Mouse (Mus musculus) cerebral cortex, adult 2 months (tissue): ENCODE measurements around the gene Letmd1.

Experiments used
- WGBS: fragments of 180-500 bp; shearing (Covaris S2); methylation state at CpG from one replicate; pipeline ENCODE4 v1.1.7; 2018; 5-methylcytosine and 5-hydroxymethylcytosine counted together

Letmd1 gene

GRCm38 (mm10) chr15:100499506-100499905, 30.7 kb downstream of the Letmd1 start:
- WGBS: 90% methylated on average over 8 of the region's 8 CpGs

DNA sequence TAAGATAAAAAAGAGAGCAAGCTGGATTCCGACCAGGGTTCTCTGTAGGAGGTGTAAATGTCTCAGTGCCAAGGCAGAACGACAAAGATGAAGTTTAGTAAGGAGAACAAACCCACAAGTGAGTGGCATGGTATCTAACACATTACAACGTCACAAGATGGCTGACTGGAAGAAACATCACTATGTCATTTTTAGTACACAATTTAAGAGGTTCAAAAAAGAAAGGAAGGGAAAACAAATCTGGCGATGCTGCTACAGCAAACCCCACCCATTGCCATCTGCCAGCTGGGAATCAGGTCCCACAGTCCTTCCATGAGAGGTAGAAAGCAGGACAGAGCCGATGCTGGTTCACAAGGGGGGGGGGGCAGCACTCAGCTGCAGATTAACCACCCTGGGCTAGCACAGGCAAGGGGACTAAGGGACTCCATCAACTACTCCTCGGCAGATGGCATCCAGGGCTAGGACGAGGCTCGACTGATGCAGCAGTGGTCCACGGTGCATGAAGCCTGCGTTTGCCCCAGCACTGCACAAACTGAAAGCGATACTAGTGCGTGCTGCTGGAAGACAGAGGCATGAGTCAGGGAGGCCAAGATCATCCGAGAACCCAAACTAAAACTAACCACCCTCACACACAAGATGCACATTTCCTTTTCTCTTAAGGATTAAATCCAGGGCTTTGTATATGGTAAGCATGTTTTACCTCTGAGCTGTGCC, 39.8 kb downstream of the Letmd1 start:
- 63% methylated on average over 13 of the region's 13 CpGs for WGBS

GRCm38 (mm10) chr15:100510072-100510471, 41.2 kb downstream of the Letmd1 start:
- WGBS: 80% methylated on average over 11 of the region's 11 CpGs

DNA sequence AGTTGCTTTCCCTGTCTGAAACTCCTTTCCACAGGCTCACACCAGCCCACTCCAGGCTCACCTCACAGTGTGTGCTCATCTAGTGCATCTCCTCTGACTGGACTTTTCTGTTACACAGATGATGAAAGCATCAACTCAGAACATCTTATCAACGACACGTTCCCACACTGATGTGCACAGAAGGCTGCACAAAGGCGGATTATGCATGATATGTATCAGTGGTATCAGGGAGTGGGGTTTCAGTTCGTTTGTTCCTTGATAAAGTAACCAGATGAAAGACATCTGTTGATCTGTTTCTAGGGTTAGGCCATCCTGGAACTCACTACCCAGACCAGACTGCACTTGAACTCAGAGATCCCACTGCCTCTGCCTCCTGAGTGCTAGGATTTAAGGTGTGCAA, 44.6 kb downstream of the Letmd1 start:
- WGBS: 87% methylated on average over 4 of the region's 4 CpGs

GRCm38 (mm10) chr15:100515121-100515520, 46.3 kb downstream of the Letmd1 start:
- WGBS: 89% methylated on average over 2 of the region's 2 CpGs

- 94% methylated on average over 14 of the region's 14 CpGs for WGBS
These were observed 51.5 kb downstream of the Letmd1 start for GRCm38 (mm10) chr15:100520306-100520705.

DNA sequence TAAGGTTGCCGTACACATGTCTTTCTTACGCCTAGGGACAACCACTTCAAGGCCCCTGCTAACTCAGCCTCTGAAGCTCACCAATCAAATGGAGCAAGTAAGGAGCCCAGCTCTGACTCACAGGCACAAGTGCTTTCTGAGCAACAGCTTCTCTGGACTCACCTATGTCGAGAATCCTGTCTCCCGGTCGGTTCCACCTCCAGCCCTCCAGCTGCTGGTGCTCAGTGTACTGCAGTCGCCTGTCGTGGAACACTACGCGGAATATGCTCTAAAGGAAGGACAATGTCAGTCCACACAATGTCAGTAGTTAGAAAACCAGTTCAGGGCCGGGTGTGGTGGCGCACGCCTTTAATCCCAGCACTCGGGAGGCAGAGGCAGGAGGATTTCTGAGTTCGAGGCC, 56.6 kb downstream of the Letmd1 start:
- 96% methylated on average over 14 of the region's 14 CpGs for WGBS

DNA sequence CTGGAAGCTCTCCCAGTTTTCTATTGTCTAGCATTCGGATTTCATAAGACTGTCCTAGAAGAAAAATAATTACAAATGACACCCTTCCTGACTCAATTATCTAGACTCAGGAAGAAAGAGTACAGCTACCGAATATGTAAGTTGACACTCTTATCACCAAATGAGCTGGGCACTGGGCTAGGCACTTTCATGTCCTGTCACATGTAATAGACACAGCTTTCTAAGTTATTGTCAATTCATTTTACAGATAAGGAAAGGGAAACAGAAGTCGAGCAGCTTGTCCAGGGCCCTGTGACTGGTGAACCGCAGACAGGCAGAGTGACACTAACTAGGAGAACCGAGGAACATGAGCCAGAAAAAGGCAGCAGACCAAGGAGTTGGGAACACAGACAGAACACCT, 59.1 kb downstream of the Letmd1 start:
- WGBS: 81% methylated on average over 5 of the region's 5 CpGs
